ENCODE assay signal across 24 mouse cellular contexts in genomic region chr14:79267878-79268277, GRCm38 (mm10). TPM values are rescaled to one million over a fixed set of nuclear protein-coding genes. Genes with fewer than 3 reads are reported as not detected.
DNase-seq lines count a peak whose midpoint lies in the region; ATAC-seq and TF ChIP-seq lines count a peak whose summit lies in the region.
"Had no signal": no experiment of that assay in that cellular context is flagged by ENCODE, and none has a peak within 500 bp of the region (broad histone marks: within the 10 kb centered on the region; RNA-seq: fewer than 3 reads in every experiment).

No protein-coding gene starts in this region.

- H3K9me3 ChIP-seq in liver, postnatal 0 days (ENCODE audit: low read length) = no peaks in the 10 kb centered on the region
- H3K9me3 ChIP-seq in liver, embryonic 11.5 days (ENCODE audit: control insufficient read depth, low read length) = no peaks in the 10 kb centered on the region
- H3K9me3 ChIP-seq: embryonic facial prominence, embryonic 10.5 days; hindbrain, embryonic 13.5 days; intestine, embryonic 15.5 days had no signal

- no peak overlapping the region for H3K9ac ChIP-seq in liver, postnatal 0 days (replicated peaks)
- no peak overlapping the region for H3K9ac ChIP-seq in liver, embryonic 11.5 days (ENCODE audit: low read depth, low read length)
- H3K9ac ChIP-seq: heart, embryonic 12.5 days; hindbrain, embryonic 13.5 days; intestine, embryonic 15.5 days had no signal

- H3K27ac ChIP-seq in liver, postnatal 0 days (ENCODE audit: low read depth) = peak overlapping the region; percentile 72
- no peak overlapping the region for H3K27ac ChIP-seq in liver, embryonic 11.5 days (ENCODE audit: low read depth, low read length)
- peak overlapping the region; percentile 55 for H3K27ac ChIP-seq in bone marrow, adult 2 months (ENCODE audit: control insufficient read depth, insufficient read depth, low read depth, low read length, poor library complexity)
- H3K27ac ChIP-seq in small intestine, adult 2 months (ENCODE audit: insufficient read depth, low read depth, low read length) = peak overlapping the region; percentile 1; the same call in 1 of the 2 replicates
- H3K27ac ChIP-seq: embryonic facial prominence, embryonic 10.5 days; hindbrain, embryonic 13.5 days; intestine, embryonic 15.5 days; kidney, postnatal 0 days; macrophage had no signal

- DNase-seq in liver, postnatal 0 days = no peak
- no peak for DNase-seq in liver, embryonic 11.5 days (ENCODE audit: low spot score)
- peak; percentile 78 to 85 for DNase-seq in thymus, postnatal 36 days
- DNase-seq in kidney, postnatal 14 days = no peak
- DNase-seq in embryo, embryonic 9.5 days (ENCODE audit: extremely low spot score) = no peak
- no peak for DNase-seq in layer of hippocampus, adult 9-11 months
- DNase-seq: cerebellum, adult 11-12 months; cerebellum, postnatal 25 days; liver; lung, adult 2 months; midbrain, embryonic 14.5 days; right cerebral cortex, adult 18-20 months had no signal

- TF ChIP-seq EP300 in liver, postnatal 0 days (IDR thresholded peaks at IDR 0.05; ENCODE audit: low read depth) = no peak

- peak; percentile 17; the same call in 1 of the 2 replicates for ATAC-seq in liver, postnatal 0 days
- ATAC-seq in liver, embryonic 11.5 days (replicated peaks; ENCODE audit: low FRiP score) = no peak
- ATAC-seq: forebrain, embryonic 14.5 days; intestine, embryonic 15.5 days had no signal

- H3K36me3 ChIP-seq in liver, postnatal 0 days (replicated peaks; ENCODE audit: insufficient read depth, low read length) = no peaks in the 10 kb centered on the region
- H3K36me3 ChIP-seq in liver, embryonic 11.5 days (ENCODE audit: control insufficient read depth, insufficient read depth, low read length) = no peaks in the 10 kb centered on the region
- no peaks in the 10 kb centered on the region for H3K36me3 ChIP-seq in small intestine, adult 2 months (ENCODE audit: control insufficient read depth, insufficient read depth, low read length)
- H3K36me3 ChIP-seq: embryonic facial prominence, embryonic 10.5 days; heart, embryonic 12.5 days; hindbrain, embryonic 13.5 days; intestine, embryonic 15.5 days had no signal

- TF ChIP-seq POLR2A in bone marrow, adult 2 months (IDR thresholded peaks at IDR 0.05; ENCODE audit: borderline replicate concordance, control insufficient read depth, low read depth, low read length) = no peak
- TF ChIP-seq POLR2A in small intestine, adult 2 months (IDR thresholded peaks at IDR 0.05; ENCODE audit: low read depth, low read length) = no peak

- H3K27me3 ChIP-seq in liver, postnatal 0 days (ENCODE audit: insufficient read depth, low read length) = no peaks in the 10 kb centered on the region
- no peaks in the 10 kb centered on the region for H3K27me3 ChIP-seq in liver, embryonic 11.5 days (replicated peaks; ENCODE audit: control insufficient read depth, insufficient read depth, low read length)
- H3K27me3 ChIP-seq in small intestine, adult 2 months (ENCODE audit: control insufficient read depth, insufficient read depth, low read length) = no peaks in the 10 kb centered on the region
- H3K27me3 ChIP-seq: hindbrain, embryonic 13.5 days; intestine, embryonic 15.5 days had no signal

- no peak overlapping the region for H3K4me2 ChIP-seq in liver, postnatal 0 days (ENCODE audit: low read depth, low read length)
- H3K4me2 ChIP-seq in liver, embryonic 11.5 days = no peak overlapping the region
- H3K4me2 ChIP-seq: heart, embryonic 12.5 days; hindbrain, embryonic 13.5 days; intestine, embryonic 15.5 days had no signal

- no peak overlapping the region for H3K4me3 ChIP-seq in liver, postnatal 0 days (ENCODE audit: low read depth, low read length)
- no peak overlapping the region for H3K4me3 ChIP-seq in liver, embryonic 11.5 days (ENCODE audit: low read depth, low read length)
- H3K4me3 ChIP-seq in bone marrow, adult 2 months (replicated peaks; ENCODE audit: control insufficient read depth, low read depth, low read length) = no peak overlapping the region
- no peak overlapping the region for H3K4me3 ChIP-seq in small intestine, adult 2 months (ENCODE audit: low read depth, low read length)
- H3K4me3 ChIP-seq: embryonic facial prominence, embryonic 10.5 days; heart, embryonic 12.5 days; hindbrain, embryonic 13.5 days; intestine, embryonic 15.5 days had no signal

- H3K4me1 ChIP-seq in liver, postnatal 0 days (ENCODE audit: insufficient read depth) = peaks cover 18% of the 10 kb centered on the region
- no peaks in the 10 kb centered on the region for H3K4me1 ChIP-seq in liver, embryonic 11.5 days (replicated peaks; ENCODE audit: control insufficient read depth, insufficient read depth, low read length)
- H3K4me1 ChIP-seq in bone marrow, adult 2 months (ENCODE audit: control insufficient read depth, insufficient read depth, low read length) = peaks cover 9% of the 10 kb centered on the region
- H3K4me1 ChIP-seq in small intestine, adult 2 months (ENCODE audit: control insufficient read depth, insufficient read depth, insufficient read length, low read length) = no peaks in the 10 kb centered on the region
- H3K4me1 ChIP-seq: heart, embryonic 12.5 days; intestine, embryonic 15.5 days had no signal

- 67% methylated on average over 10 of the region's 10 CpGs for WGBS in liver, postnatal 0 days (ENCODE audit: insufficient replicate concordance)
- WGBS in liver, embryonic 11.5 days = 83% methylated on average over 10 of the region's 10 CpGs
- WGBS in bone marrow, adult 2 months = 26% methylated on average over 10 of the region's 10 CpGs
- WGBS in small intestine, adult 2 months = 66% methylated on average over 10 of the region's 10 CpGs

- no peak for TF ChIP-seq CTCF in liver, postnatal 0 days (IDR thresholded peaks at IDR 0.05; ENCODE audit: low read depth)
- no peak for TF ChIP-seq CTCF in bone marrow, adult 2 months (IDR thresholded peaks at IDR 0.05; ENCODE audit: control insufficient read depth, insufficient read depth, low read length)
- no peak for TF ChIP-seq CTCF in small intestine, adult 2 months (IDR thresholded peaks at IDR 0.05; ENCODE audit: extremely low read depth, insufficient read length, insufficient replicate concordance, low read depth, low read length)

RNA-seq across cellular contexts. Expression of gene Zfp957, which starts 20.7 kb away (rescaled TPM):
- polyA plus RNA-seq in liver, postnatal 0 days (2015; fragmentation: Nextera tagmentation; extraction: Ambion mirVana) = not detected in 2 replicates
- polyA plus RNA-seq in liver, embryonic 11.5 days (2014; fragmentation: Nextera tagmentation; extraction: Ambion mirVana) = not detected in 2 replicates
- not detected in 2 replicates for polyA plus RNA-seq in bone marrow, adult 2 months (2011; ENCODE audit: insufficient read depth, insufficient read length, low replicate concordance, missing spikeins)
- polyA plus RNA-seq in small intestine, adult 2 months (2012; rRNA removed) = not detected in 2 replicates
- polyA plus RNA-seq: brain, embryonic 14.5 days; C2C12; embryonic facial prominence, embryonic 10.5 days; forebrain, embryonic 14.5 days; heart, embryonic 12.5 days; hindbrain, embryonic 13.5 days; intestine, embryonic 15.5 days; kidney, postnatal 0 days; lung, adult 2 months; macrophage; midbrain, embryonic 14.5 days; stomach, embryonic 16.5 days had no signal

RNA-seq across cellular contexts. Expression of gene Rgcc, which starts 33.6 kb away (rescaled TPM):
- polyA plus RNA-seq in liver, postnatal 0 days (2015; fragmentation: Nextera tagmentation; extraction: Ambion mirVana) = 98.4 and 102 TPM in 2 replicates
- polyA plus RNA-seq in liver, embryonic 11.5 days (2014; fragmentation: Nextera tagmentation; extraction: Ambion mirVana) = 233 and 245 TPM in 2 replicates
- polyA plus RNA-seq in bone marrow, adult 2 months (2011; ENCODE audit: insufficient read depth, insufficient read length, low replicate concordance, missing spikeins) = 53.6 and 73.5 TPM in 2 replicates
- 29.9 and 42.1 TPM in 2 replicates for polyA plus RNA-seq in small intestine, adult 2 months (2012; rRNA removed)

Comparison
In these comparisons a context has a peak if more than half of its experiments do, and no peak if none do; other contexts are left out.
1. DNase-seq: peak in thymus, postnatal 36 days (2 of 2); none in liver, postnatal 0 days (single experiment), liver, embryonic 11.5 days (single experiment), kidney, postnatal 14 days (single experiment), embryo, embryonic 9.5 days (single experiment) and layer of hippocampus, adult 9-11 months (single experiment).